Mouse (Mus musculus) heart, embryonic 13.5 days (tissue): Measurements from ENCODE around the gene Fto. TPM values are rescaled to one million over a fixed set of nuclear protein-coding genes. Genes with fewer than 3 reads are reported as not detected.
A peak's percentile ranks its signal among the peaks of the same experiment; 100 is the strongest.

Experiments
- ATAC-seq: fragments of 200-750 bp; cut with Nextera tagmentation; 2 replicates; pipeline ENCODE4 v1.8.0; 2017; ENCODE audit warnings: moderate TSS enrichment; ENCODE audit not compliant: insufficient number of reproducible peaks, low FRiP score, low TSS enrichment; ENCODE audit errors: extremely low read depth
- H3K27ac ChIP-seq: fragments of 300-500 bp; sonication (generic); replicated peaks from 2 replicates; pipeline ENCODE4 v1.5.1; 2015; ENCODE audit warnings: moderate library complexity, mild to moderate bottlenecking, inconsistent platforms
- H3K27me3 ChIP-seq: fragments of 300-500 bp; sonication (generic); replicated peaks from 2 replicates; pipeline ENCODE4 v1.6.1; 2015; ENCODE audit warnings: mild to moderate bottlenecking, inconsistent platforms
- H3K36me3 ChIP-seq: fragments of 300-500 bp; sonication (generic); 2 replicates; pipeline ENCODE4 v1.6.1; 2015; ENCODE audit warnings: mild to moderate bottlenecking, inconsistent platforms
- H3K4me1 ChIP-seq: fragments of 300-500 bp; sonication (generic); 2 replicates; pipeline ENCODE4 v1.6.1; 2015; ENCODE audit warnings: inconsistent platforms
- H3K4me2 ChIP-seq: fragments of 300-500 bp; sonication (generic); 2 replicates; pipeline ENCODE4 v1.6.1; 2015; ENCODE audit warnings: inconsistent platforms, mild to moderate bottlenecking, moderate library complexity
- H3K4me3 ChIP-seq: fragments of 300-500 bp; sonication (generic); 2 replicates; pipeline ENCODE4 v1.5.1; 2015; ENCODE audit warnings: moderate library complexity, mild to moderate bottlenecking, inconsistent platforms
- H3K9ac ChIP-seq: fragments of 300-500 bp; sonication (generic); 2 replicates; pipeline ENCODE4 v1.6.1; 2015; ENCODE audit warnings: inconsistent platforms, mild to moderate bottlenecking, moderate library complexity
- H3K9me3 ChIP-seq: fragments of 300-500 bp; sonication (generic); 2 replicates; pipeline ENCODE4 v1.6.1; 2016; ENCODE audit warnings: inconsistent platforms
- WGBS: fragments of 180-500 bp; shearing (Covaris S2); methylation state at CpG from one replicate; pipeline ENCODE4 v1.1.7; 2015; ENCODE audit warnings: mixed read lengths; 5-methylcytosine and 5-hydroxymethylcytosine counted together
- polyA plus RNA-seq: library from polyadenylated mRNA; unstranded; fragments of >200 nt; fragmentation: Nextera tagmentation; extraction: Ambion mirVana; gene quantifications from 2 replicates; pipeline ENCODE4 v1.2.1, GENCODE M21; 2015

Fto gene
- polyA plus RNA-seq, 1 experiment from 2014 or later: 64.3 TPM

- H3K9me3 ChIP-seq: no peaks in the 10 kb centered on the region
- H3K4me1 ChIP-seq: peaks cover 57% of the 10 kb centered on the region
- no peak for ATAC-seq
- no peak overlapping the region for H3K9ac ChIP-seq
- no peaks in the 10 kb centered on the region for H3K27me3 ChIP-seq
- H3K27ac ChIP-seq: no peak overlapping the region
- H3K4me2 ChIP-seq: no peak overlapping the region
- WGBS: 84% methylated on average over 9 of the region's 9 CpGs
- no peak overlapping the region for H3K4me3 ChIP-seq
- no peaks in the 10 kb centered on the region for H3K36me3 ChIP-seq
Measured at GRCm38 (mm10) chr8:91359511-91359910, 46.2 kb downstream of the Fto start.

- Histone ChIP-seq H3K9ac (no peak overlapping the region), H3K4me2 (no peak overlapping the region), H3K36me3 (no peaks in the 10 kb centered on the region), H3K27ac (no peak overlapping the region; the same call in 1 of the 2 replicates), H3K9me3 (no peaks in the 10 kb centered on the region), H3K27me3 (no peaks in the 10 kb centered on the region), H3K4me1 (peaks cover 62% of the 10 kb centered on the region), H3K4me3 (no peak overlapping the region)
- ATAC-seq: no peak
- 82% methylated on average over 10 of the region's 10 CpGs for WGBS
Measured at GRCm38 (mm10) chr8:91360644-91361357, 47.5 kb downstream of the Fto start.

GRCm38 (mm10) chr8:91363272-91363860, 50.0 kb downstream of the Fto start:
- 80% methylated on average over 10 of the region's 10 CpGs for WGBS
- ATAC-seq: no peak
- Histone ChIP-seq H3K4me2 (no peak overlapping the region), H3K9me3 (no peaks in the 10 kb centered on the region), H3K9ac (no peak overlapping the region), H3K27ac (peak overlapping the region; percentile 84), H3K4me3 (no peak overlapping the region), H3K4me1 (peaks cover 56% of the 10 kb centered on the region), H3K36me3 (no peaks in the 10 kb centered on the region), H3K27me3 (no peaks in the 10 kb centered on the region)

- 42% methylated on average over 6 of the region's 6 CpGs for WGBS
- Histone ChIP-seq H3K9me3 (no peaks in the 10 kb centered on the region), H3K27ac (peak overlapping the region; percentile 84), H3K27me3 (no peaks in the 10 kb centered on the region), H3K4me3 (no peak overlapping the region), H3K4me1 (peaks cover 58% of the 10 kb centered on the region), H3K9ac (0 out of 2 replicates have a peak overlapping the region, but pooled peaks have one; percentile 25), H3K36me3 (no peaks in the 10 kb centered on the region), H3K4me2 (peak overlapping the region; percentile 38)
- ATAC-seq: no peak
Measured at GRCm38 (mm10) chr8:91364216-91364615, 50.9 kb downstream of the Fto start.

- Histone ChIP-seq H3K4me2 (no peak overlapping the region), H3K27ac (peak overlapping the region; percentile 84; the same call in 1 of the 2 replicates), H3K9ac (no peak overlapping the region), H3K9me3 (no peaks in the 10 kb centered on the region), H3K4me1 (peaks cover 56% of the 10 kb centered on the region), H3K4me3 (no peak overlapping the region), H3K36me3 (no peaks in the 10 kb centered on the region), H3K27me3 (no peaks in the 10 kb centered on the region)
- no peak for ATAC-seq
Measured at GRCm38 (mm10) chr8:91365804-91366203, 52.5 kb downstream of the Fto start.

- ATAC-seq: no peak
- Histone ChIP-seq H3K4me1 (peaks cover 66% of the 10 kb centered on the region), H3K27me3 (no peaks in the 10 kb centered on the region), H3K36me3 (no peaks in the 10 kb centered on the region), H3K9ac (peak overlapping the region; percentile 16; the same call in 1 of the 2 replicates), H3K27ac (peak overlapping the region; percentile 25), H3K9me3 (no peaks in the 10 kb centered on the region), H3K4me3 (no peak overlapping the region), H3K4me2 (peak overlapping the region; percentile 44)
- 42% methylated on average over 12 of the region's 12 CpGs for WGBS
Measured at GRCm38 (mm10) chr8:91370899-91371298, 57.6 kb downstream of the Fto start.

- Histone ChIP-seq H3K4me1 (peaks cover 76% of the 10 kb centered on the region), H3K27ac (peak overlapping the region; percentile 59), H3K36me3 (no peaks in the 10 kb centered on the region), H3K4me3 (no peak overlapping the region), H3K9ac (no peak overlapping the region), H3K27me3 (no peaks in the 10 kb centered on the region), H3K9me3 (no peaks in the 10 kb centered on the region), H3K4me2 (peak overlapping the region; percentile 40)
- WGBS: 12% methylated on average over 4 of the region's 4 CpGs
- ATAC-seq: no peak
Measured at GRCm38 (mm10) chr8:91371995-91372394, 58.7 kb downstream of the Fto start.

- no peaks in the 10 kb centered on the region for H3K9me3 ChIP-seq
- H3K4me1 ChIP-seq: peaks cover 86% of the 10 kb centered on the region
- H3K27ac ChIP-seq: peak overlapping the region; percentile 59
- no peaks in the 10 kb centered on the region for H3K36me3 ChIP-seq
- no peak overlapping the region for H3K9ac ChIP-seq
- no peaks in the 10 kb centered on the region for H3K27me3 ChIP-seq
- whole genome bisulfite sequencing: 80% methylated on average over 9 of the region's 9 CpGs
- no peak overlapping the region for H3K4me3 ChIP-seq
- ATAC-seq: no peak
- no peak overlapping the region for H3K4me2 ChIP-seq
Measured at GRCm38 (mm10) chr8:91372780-91373577, 59.7 kb downstream of the Fto start.

- Histone ChIP-seq H3K9me3 (no peaks in the 10 kb centered on the region), H3K4me2 (no peak overlapping the region), H3K4me3 (no peak overlapping the region), H3K36me3 (no peaks in the 10 kb centered on the region), H3K9ac (0 out of 2 replicates have a peak overlapping the region, but pooled peaks have one; percentile 28), H3K27ac (no peak overlapping the region), H3K27me3 (no peaks in the 10 kb centered on the region), H3K4me1 (peaks cover 94% of the 10 kb centered on the region)
- WGBS: 57% methylated on average over 20 of the region's 20 CpGs
- no peak for ATAC-seq
Measured at GRCm38 (mm10) chr8:91375054-91375938, 62.0 kb downstream of the Fto start.

GRCm38 (mm10) chr8:91376785-91377184, 63.5 kb downstream of the Fto start:
- WGBS: 10% methylated on average over 11 of the region's 11 CpGs
- Histone ChIP-seq H3K36me3 (no peaks in the 10 kb centered on the region), H3K4me3 (no peak overlapping the region), H3K9ac (no peak overlapping the region), H3K4me2 (peak overlapping the region; percentile 33), H3K27ac (peak overlapping the region; percentile 3), H3K4me1 (peaks cover 95% of the 10 kb centered on the region), H3K27me3 (no peaks in the 10 kb centered on the region), H3K9me3 (no peaks in the 10 kb centered on the region)
- ATAC-seq: no peak
